Mouse (Mus musculus) brain, adult 2 months (tissue): ENCODE measurements around the gene Rab3gap1.

Experiments
- DNase-seq: peaks from one replicate; pipeline ENCODE4 v3.0.0; 2011; ENCODE audit warnings: low read depth, low spot score

Gene Rab3gap1

DNA sequence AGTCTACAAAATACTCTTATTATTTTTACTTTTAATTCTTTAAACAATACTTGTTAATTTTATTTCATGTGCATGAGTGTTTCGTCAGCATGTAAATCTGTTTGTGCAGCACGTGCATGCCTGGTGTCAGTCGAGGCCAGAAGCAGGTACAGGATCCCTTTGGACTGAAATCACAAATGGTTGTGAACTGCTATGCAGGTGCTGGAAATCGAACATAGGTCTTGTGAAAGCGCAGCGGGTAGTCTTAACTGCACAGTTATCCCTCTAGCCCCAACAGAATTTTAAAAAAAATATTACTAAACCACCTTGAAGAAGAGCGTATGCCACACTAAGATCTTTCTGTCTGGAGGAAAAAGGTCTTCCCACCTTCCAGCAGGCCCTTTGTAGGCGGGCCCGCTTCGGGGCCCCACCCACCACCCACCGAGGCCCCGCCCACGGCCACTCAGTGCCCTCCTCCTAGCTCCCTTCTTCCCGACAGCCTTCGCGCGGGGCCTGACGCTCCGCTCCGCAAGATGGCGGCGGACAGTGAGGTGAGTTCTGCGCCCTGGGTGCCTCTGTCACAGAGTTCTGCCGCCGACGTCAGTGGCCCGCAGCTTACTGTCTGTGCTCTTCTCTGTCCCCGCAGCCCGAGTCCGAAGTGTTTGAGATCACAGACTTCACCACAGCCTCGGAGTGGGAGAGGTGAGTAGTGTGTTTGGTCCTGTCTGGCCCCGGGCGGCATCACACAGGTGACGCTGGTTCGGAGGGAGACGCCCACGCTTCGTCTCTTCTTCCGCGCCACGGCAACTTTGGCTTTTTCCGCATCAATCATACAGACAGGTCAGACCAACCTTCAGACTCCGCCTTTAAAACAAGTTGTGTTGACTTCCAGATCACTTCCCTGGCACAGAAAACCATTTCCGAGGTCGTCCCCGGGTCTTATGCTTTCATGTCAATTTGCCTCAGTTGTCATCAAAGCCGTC lies at the start of gene Rab3gap1:
Gene Rab3gap1, plus strand, starts transcription at position 474 of the 962 bp plus-strand sequence.
- peak; percentile 95 for DNase-seq

DNA sequence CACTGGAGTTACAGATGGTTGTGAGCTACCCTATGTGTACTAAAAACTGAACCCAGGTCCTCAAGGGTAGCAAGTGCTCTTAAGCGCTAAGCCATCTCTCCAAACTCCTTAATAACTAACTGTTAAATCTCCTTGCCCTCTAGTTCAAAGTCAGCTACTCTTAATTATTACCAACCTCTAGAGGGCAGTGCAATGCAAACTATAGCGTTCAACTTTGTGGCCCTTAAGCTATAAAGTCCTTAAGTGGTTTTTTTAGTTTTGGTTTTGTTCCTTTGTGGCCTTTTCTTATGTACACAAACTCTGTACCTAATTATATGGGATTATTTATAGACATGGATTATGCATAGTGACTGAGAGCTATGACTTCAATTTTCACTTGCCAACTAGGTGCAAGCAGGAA lies 41.2 kb upstream of the Rab3gap1 start:
- DNase-seq, result peak; percentile 82

DNA sequence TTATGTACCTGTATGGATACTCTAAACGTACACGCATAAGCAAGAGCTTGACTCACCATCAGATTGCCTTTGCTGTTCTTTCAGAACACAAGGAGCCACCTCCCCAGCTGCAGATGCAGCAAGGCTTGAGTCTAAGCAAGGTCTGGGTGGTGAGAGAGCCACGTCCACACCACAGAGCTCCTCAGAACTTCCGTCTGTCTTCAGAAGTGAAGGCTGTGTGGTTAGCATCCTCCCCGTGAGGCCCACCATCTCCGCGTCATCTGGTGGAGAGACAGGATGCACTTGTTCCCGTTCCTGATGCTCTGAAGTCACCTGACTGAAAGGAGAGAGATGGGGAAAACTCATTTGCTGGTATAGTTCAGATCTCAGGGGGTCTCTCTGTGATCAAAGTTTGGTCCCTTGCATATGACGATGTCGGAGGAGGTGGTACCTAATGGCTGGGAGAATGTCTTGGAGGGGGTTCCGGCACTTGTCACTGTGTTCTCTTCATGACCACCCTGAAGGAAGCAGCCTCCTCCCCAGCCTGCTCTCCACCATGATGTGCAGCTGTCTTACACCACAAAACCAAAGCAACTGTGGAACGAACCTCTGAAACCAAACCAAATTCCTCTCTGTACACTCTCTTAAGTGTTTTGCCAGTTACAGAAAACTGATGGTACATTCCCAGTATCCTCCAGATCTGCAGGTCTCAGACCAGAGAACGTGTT lies 38.2 kb upstream of the Rab3gap1 start:
- DNase-seq, result no peak

- no peak for DNase-seq
Observed at GRCm38 (mm10) chr1:127833714-127834113, 34.9 kb upstream of the Rab3gap1 start.

DNA sequence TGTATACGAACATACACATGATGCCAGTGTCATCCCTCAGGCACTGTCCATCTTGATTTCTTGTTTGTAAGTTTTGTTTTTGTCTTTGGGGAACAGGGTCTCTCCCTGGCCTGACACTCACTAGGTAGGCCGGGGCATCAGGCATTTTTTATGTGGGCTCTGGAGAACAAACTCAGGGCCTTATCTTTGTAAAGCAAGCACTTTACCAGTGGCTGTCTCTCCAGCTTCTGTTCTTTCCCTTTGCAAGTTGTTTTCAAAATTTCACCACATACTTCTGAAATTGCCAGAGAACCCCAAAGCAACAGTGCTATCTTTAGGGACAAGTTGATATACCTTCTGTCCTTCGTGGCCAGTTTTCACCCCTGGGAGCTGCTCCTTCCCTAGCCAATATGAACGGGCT lies 34.4 kb upstream of the Rab3gap1 start:
- DNase-seq, result no peak

DNA sequence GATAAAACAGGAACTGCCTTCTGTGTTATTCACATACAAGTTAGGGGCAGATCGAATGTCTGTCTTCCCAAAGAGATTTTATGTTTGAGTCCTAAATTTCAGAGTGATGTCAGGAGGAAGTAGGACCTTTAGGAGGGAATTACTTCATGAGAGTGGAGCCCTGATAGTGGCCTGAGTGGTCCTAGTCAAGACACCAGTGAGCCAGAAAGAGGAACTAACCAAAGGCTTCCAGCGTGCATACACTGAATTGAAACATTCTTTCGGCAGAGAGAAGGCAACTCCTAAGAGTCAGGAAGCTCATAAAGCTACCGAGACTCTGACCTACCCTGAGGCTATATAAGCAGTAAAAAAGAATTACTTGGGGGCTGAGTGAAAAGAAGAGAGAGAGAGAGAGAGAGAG lies 32.0 kb upstream of the Rab3gap1 start:
- no peak for DNase-seq

GRCm38 (mm10) chr1:127838602-127839001 lies 30.0 kb upstream of the Rab3gap1 start:
- peak; percentile 58 for DNase-seq

DNA sequence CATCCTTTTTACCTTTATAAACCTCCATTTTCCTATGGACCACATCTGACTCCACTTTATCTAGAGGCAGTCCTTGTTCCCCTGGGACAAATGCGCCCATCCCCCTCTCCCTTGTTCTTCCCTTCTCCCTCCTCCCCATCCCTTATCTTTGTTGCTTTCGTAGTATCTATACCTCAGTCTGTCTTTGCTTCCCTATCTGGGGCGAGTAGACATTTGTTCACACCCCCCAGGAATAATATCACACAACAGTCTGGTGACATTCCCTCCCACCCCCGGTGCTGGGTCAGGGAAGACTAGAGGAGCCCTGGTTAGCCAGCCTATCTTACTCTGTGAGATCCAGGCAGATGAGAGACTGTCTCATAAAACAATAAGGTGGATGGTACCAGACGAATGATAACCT lies 23.1 kb upstream of the Rab3gap1 start:
- DNase-seq, result no peak

GRCm38 (mm10) chr1:127850075-127850610 lies 18.4 kb upstream of the Rab3gap1 start:
- peak; percentile 22 for DNase-seq

- DNase-seq, result peak; percentile 69
Observed at GRCm38 (mm10) chr1:127854486-127855222, 13.9 kb upstream of the Rab3gap1 start, which contains the start of gene Map3k19. Map3k19 (minus strand) TSS chr1:127855031.

DNA sequence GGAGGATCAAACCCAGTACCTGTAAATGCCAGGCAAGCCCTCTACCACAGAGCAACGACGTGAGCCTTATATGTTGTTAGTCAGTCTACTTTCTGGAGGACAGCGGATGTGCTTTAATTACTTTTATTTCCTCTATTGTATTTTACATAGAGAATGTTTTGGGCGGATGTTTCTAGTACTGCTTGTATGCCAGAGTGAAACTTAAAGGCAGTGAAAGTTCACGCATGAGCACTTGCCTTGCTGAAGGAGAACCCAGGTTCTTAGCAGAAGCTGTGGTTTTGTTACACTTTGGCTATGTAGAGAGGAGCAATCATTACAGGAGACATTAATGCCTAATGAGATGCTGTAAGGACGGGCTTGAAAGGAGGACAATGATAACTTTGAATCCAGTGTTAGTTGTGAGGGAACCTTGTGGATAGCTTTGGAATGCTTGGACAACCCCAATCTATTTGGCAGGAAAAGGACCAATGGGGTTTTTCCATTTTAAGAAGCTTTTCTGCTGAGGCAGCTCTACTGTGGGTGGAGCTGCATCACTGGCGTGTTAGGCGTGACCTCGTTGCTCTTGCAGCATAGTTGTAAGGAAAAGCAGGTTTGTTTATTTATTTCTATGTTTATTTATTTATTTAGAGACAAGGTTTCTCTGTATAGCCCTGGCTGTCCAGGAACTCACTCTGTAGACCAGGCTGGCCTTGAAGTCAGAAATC lies 9.5 kb upstream of the Rab3gap1 start:
- DNase-seq, result no peak

GRCm38 (mm10) chr1:127859799-127860400 lies 8.7 kb upstream of the Rab3gap1 start:
- no peak for DNase-seq

- peak; percentile 58 for DNase-seq
Observed at GRCm38 (mm10) chr1:127860492-127860891, 8.1 kb upstream of the Rab3gap1 start.

DNA sequence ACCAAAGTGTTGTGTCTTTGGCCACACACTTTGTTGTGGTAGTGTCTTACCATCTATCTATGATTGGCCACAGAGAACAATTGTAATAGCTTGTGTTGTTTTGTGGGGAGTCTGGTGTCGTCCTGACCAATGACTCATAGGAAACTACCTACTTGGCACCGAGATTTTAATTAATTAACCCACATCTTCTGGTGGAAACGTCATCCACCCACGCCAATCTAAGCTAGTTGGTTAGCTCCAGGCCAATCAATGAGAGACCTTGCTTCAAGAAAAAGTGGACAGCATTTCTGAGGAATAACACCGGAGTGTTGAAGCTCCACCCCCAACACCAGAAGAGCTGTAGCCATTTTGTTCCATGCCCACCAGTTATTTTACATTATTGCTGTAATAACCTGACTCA lies 6.7 kb upstream of the Rab3gap1 start:
- no peak for DNase-seq

- peak; percentile 33 for DNase-seq
Observed at GRCm38 (mm10) chr1:127863806-127864205, 4.8 kb upstream of the Rab3gap1 start.

DNA sequence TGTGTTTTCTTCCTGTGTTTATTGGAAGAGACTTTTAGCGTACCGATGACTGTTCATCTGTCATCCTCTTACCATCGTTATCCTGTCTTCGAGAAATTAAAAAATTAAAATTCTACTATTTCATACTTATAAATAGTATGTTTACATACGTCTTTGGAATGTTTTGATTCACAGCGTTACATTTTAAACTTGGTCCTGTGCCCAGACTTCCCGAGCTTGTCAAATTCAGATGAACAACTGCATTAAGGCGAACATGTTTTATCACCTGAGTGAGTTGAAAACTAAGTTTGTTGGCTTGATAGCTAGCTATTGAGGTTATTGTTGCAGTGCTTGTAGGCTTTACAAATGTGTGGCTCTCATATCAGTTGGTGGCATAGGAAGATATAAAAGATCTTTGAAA lies 703 bp downstream of the Rab3gap1 start:
- peak; percentile 13 for DNase-seq

DNA sequence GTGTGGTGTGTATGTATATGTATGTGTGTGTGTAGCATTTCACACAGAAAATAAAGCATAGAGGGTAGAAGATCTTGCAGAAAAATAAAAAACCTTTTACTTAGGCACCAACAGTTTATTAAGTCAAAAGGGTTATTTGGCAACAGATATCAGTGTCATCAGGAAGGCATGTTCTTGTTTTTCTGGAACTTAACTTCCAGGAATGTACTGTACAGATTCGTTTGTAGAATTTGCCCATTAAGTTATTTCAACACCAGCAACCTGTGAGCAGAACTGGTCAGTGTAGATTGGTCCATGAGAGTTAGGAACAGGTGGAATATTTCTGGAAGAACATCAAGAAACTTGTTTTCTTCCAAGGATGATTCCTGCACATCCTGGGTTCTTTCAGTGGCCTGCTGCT lies 30.8 kb downstream of the Rab3gap1 start:
- no peak for DNase-seq

GRCm38 (mm10) chr1:127904774-127905385 lies 36.3 kb downstream of the Rab3gap1 start:
- DNase-seq, result peak; percentile 23

DNA sequence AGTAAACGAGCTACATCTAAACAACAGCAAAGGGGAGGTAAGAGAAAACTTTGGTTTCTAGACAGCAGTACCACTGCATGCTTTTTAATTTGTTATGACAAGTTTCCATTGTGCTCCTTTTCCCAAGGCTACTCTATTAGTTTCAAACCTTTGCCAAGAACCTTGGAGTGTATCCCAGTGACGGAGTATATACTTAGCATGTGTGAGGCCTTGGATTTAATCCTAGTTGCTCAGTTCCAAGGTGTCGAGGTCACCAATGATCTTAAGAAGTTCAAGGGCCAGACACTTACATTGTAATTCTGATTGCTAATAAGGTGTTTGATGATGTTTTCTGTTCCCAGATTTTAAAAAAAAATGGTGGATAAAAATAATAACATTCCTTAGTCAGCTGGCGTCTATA lies 44.5 kb downstream of the Rab3gap1 start:
- DNase-seq, result no peak

- DNase-seq, result no peak
Observed at GRCm38 (mm10) chr1:127915316-127915715, 46.7 kb downstream of the Rab3gap1 start.
